Mouse (Mus musculus) midbrain, embryonic 15.5 days (tissue): ENCODE measurements around the gene Usf3. TPM values are rescaled to one million over a fixed set of nuclear protein-coding genes. Genes with fewer than 3 reads are reported as not detected.

Experiments used
- polyA plus RNA-seq: library from polyadenylated mRNA; unstranded; fragments of >200 nt; fragmentation: Nextera tagmentation; extraction: Ambion mirVana; gene quantifications from 2 replicates; pipeline ENCODE4 v1.2.1, GENCODE M21; 2015

The Usf3 gene
- polyA plus RNA-seq, 1 experiment from 2014 or later = 2.9 TPM

Other genes with a start within 250 kb of the Usf3 start
- gene Qtrt2, start 246.4 kb upstream of the Usf3 start, polyA plus RNA-seq = 17.2 and 18.1 TPM in 2 replicates
- 3.3 and 3.7 TPM in 2 replicates for gene Zdhhc23, start 193.5 kb upstream of the Usf3 start, polyA plus RNA-seq
- gene Gramd1c, start 109.9 kb upstream of the Usf3 start, polyA plus RNA-seq = 2.5 and 3.0 TPM in 2 replicates
- gene Atp6v1a, start 33.5 kb upstream of the Usf3 start, polyA plus RNA-seq = 128 and 133 TPM in 2 replicates
- 58.6 and 60.8 TPM in 2 replicates for gene Naa50, start 33.4 kb upstream of the Usf3 start, polyA plus RNA-seq
- gene Sidt1, start 159.9 kb downstream of the Usf3 start, polyA plus RNA-seq = 12.3 and 14.3 TPM in 2 replicates
- gene Spice1, start 173.9 kb downstream of the Usf3 start, polyA plus RNA-seq = 13.3 and 14.8 TPM in 2 replicates
- gene Cfap44, start 221.6 kb downstream of the Usf3 start, polyA plus RNA-seq = 6.3 TPM in 2 replicates